Mouse (Mus musculus): Measurements from ENCODE around the gene Smtnl2. TPM values are rescaled to one million over a fixed set of nuclear protein-coding genes. Genes with fewer than 3 reads are reported as not detected.
"Not testable (repeated sequence)": the region's sequence is repeated elsewhere in the genome, so short reads cannot be mapped to it uniquely, and the experiment has no call there.

The Smtnl2 gene
- total RNA-seq (2021) = 1 to 10 TPM in 1 of 2 experiments, under 1 TPM in 1; 0.96 to 1.4 TPM

DNA sequence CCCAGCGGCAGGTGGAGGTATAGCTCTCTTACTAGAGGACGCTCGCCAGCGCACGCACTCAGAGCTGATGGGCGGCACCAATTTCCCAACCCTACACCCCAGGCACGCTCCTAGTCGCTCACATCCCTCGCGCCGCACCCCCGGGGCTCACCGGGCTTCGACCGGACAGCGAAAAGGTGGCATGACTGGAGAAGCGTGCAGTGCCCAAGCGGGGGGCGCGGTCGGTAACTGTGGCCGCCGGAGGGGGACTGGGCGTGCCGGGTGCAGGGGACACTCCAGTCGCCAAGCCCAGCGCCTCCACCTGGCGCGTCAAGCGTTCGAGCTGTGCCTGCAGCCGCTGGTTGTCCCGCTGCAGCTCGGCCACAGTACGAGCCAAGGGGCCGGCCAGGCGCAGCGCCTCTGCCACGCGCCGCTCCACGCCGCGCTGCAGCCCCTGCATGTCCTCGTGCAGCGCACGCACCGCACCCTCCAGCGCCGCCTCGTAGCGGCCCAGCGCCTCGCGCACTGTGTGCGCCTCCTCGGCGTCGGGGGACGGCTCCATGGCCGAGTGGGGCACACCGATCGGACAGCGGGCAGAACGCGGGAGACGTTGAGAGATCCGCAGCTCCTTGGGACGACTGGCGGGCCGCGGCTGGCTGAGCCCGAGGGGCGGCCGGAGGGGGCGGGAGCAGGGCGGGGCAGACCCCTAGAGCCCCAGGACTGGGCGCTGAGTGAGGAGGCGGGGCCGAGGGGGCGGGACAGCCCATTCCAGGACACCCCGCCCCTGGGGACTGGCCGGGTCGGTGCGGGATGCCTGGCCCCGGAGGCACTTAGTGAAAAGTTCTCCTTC is at the start of gene Smtnl2:
Smtnl2 (minus strand) TSS at position 621 of the 829 bp plus-strand sequence.
- DNase-seq (ENCODE audit: low spot score in 2 of 2) = peak; percentile 42 to 44
- intact Hi-C loops (cut with DNase I) = no loop called here

DNA sequence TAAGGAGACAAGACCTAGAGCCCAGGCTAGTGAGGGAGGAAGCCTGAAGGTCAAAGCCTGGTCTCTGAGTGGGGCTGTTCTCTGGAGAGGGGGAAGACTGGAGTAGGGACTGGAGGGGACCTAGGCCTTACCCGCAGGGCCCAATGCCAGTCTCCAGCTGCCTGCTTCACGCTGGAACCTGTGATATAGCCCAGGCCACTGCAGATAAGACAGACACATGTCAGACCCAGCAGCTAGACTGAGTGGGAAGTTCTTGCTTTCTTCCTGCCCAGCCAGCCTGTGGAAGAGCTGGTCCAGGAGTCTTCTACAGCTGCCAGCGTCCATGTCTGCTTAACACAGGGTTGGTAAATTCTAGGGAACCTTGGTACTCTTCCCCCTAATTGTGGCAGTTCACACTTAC is 47.0 kb upstream of the Smtnl2 start:
- intact Hi-C loops (cut with DNase I) = no loop called here
- DNase-seq (ENCODE audit: low spot score in 2 of 2) = no peak

DNA sequence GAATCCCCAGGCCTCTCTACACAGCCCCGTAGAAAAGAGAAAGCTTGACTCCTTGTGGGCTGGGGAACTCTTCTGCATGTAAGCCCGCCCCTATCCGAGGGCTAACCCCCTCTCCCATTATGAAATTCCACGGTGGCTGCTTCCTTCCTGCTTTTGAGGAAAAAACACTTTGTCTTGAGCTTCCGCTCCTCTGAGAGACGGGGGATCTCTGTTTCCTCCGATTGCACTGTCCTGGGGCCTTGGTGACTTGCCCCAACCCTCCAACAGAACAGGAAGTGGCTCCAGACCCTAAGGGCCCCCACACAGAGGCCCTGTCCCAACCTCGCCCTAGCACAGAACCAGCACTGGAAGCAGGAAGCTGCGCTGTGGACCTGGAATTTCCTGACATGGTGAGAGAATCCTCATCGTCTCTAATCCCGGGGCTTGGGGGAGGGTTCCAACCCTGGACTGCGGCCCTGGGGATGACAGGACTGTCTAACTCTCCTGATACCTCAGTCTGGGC is 46.5 kb upstream of the Smtnl2 start:
- no peak for DNase-seq (ENCODE audit: low spot score in 2 of 2)
- intact Hi-C loops (cut with DNase I) = no loop called here

DNA sequence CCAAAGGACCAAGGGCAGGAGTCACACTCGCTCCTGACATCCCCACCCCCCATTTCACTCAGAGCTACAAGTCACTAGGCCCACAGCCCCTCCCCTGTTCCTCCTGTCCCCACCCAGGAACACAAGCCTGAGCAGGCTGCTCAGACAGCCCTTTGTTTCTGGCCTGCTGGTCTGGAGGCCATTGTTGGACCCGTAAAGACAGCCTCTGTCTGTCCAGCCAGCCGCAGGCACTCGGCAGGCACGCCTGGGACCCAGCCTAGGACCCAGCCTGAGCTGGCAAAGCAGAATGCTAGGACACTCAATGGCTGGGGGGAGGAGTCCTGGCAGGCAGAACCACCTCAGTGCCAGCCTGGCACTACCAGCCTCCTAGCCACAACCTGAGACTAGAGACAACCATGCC is 44.2 kb upstream of the Smtnl2 start:
- peak; percentile 41 to 63 for DNase-seq (ENCODE audit: low spot score in 2 of 2)
- intact Hi-C loops (cut with DNase I) = no loop called here

DNA sequence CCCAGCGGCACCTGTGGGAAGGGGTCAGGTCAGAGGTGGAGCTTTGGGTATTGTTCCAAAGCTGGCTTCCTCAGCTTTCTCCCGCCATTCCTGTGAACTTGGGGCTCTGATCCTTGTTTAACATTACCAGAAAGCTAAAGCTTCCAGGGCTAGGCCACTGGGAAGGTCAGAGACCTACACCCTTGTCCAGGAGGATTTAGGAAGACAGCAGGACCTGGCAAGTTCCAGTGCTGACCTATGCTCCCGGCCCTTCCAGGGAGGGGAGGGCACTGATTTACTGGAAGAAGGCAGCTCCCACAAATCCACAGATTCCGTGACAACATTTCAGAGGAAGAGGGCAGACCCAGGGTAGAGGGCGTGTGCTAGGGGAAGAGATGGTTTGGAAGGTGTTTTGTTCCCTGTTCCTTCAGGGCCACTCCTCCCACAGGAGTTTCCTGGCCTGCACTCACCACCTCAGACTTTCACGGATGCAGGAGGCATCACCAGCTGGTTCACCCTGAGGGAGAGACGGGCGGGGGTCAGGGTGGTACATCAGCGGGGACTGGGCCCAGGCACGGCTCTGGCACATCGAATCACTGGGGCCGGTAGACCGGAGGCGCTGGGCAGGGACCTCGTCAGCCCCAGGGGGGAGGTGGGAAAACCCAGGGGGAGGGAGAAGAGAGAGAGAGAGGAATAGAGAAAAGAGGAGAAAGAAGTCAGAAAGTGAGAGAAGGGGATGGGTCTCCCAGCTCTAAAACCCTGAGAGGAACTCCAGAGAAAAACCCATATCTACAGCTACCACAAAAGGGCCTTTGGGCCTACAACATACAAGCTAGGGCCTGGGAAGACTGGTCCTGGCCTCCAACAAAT is 41.8 kb upstream of the Smtnl2 start:
- intact Hi-C loops (cut with DNase I) = no loop called here
- DNase-seq (ENCODE audit: low spot score in 2 of 2) = no peak

DNA sequence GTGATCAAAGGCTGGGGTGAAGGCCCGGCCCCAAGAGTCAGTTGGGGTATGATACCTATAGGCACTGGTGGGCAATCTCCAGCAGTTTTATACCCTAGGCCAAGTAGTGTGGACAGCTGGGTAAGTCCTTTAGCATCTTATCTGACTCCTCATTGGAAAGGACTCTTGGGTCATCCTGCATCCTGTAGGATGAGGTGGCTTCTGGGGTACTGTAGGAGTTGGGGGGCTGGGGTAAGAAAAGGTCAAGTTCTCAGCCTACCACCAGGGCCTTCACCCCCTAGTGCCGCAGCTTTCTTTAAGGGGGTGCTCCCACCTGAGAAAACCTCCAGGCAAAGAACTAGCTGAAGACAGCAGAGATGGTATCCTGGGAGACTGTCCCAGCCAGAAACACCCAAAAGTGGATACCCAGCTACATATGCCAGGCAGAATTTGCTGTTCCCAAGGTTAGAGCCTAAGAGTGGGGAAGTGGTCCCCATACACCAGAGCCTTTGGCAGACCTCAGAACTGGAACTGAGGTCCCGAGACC is 40.7 kb upstream of the Smtnl2 start:
- intact Hi-C loops (cut with DNase I) = no loop called here
- no peak for DNase-seq (ENCODE audit: low spot score in 2 of 2)

DNA sequence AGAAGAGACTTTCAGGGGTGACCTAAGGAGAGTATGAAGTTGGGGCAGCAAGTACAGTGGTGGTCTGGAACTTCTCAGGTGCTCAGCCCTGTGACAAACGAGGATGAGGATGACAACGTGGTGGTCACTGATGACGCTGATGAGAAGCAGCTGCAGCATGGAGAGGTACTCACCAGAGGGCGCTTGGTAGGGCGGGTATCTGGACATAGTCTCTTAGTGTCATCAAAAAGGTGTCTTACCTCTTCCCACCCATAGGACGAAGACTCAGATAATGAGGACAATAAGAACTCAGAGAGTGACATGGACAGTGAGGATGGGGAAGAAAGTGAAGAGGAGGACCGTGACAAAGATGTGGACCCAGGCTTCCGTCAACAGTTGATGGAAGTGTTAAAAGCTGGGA is 36.0 kb upstream of the Smtnl2 start:
- no peak for DNase-seq (ENCODE audit: low spot score in 2 of 2)
- intact Hi-C loops (cut with DNase I) = no loop called here

DNA sequence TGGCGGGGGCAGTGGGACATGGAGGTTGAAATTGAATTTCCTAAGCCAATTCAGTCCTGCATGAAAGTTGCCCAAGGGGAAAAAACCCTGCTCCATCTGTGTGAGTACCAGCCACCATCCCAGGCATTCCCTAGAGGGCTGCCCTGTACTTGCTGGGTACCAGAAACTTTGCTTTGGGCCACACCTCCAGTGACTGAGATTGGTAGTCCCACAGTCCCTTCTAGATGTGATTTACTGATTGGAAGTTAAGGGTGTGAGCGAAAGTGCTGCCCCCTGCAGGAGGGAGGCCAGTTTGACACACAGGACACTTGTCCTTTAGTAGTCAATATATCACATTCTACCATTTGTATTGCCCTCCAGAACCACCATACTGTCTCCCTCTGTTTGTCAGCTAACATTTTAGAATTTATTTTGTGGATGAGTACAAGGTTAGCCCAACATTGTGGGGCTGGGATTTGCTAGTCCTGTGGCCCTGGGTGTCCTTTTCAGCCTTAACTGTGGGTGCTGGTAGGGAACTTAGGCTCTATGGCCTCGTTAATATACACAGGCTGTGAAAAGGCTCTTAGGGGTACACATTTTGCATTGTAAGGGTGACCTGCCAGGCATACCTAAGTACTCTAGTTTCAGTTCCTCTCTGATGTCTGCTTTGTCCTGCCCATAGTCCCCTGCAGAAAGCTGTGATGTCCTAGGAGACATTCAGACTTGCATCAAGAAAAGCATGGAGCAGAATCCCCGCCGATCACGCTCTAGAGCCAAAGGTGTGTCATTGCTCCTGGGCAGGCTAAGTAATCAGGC is 35.0 kb upstream of the Smtnl2 start:
- peak in 1 of 2 experiments; percentile 49 for DNase-seq (ENCODE audit: low spot score in 2 of 2)

DNA sequence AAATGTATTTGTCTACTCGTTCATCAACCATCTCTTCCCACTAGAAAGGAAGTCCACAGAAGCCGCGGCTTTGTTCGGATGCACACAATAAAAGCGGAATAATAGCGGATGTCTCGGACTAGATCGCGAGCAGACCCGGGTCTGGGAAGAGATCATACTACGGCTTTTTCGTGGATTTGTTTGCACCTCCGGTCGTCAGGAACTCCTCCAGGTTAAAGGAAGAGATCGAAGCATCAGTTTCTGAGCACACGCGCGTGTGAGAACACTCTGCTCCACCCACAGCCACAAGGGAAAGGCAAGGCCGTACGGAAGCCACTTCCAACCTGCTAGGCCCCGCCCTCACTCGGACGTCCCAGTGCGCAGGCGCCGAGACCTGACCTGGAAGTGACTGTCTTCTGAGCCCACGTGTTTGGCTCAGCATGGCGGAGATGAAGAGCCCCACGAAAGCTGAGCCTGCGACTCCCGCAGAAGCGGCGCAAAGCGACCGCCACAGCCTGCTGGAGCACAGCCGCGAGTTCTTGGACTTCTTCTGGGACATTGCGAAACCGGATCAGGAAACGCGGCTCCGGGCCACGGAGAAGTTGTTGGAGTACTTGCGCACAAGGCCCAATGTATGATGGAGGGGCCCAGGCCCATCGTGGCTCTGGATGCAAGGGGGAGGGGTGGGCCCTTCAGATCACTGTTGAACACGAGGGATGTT is 29.6 kb upstream of the Smtnl2 start, which contains the start of gene Mybbp1a:
Mybbp1a (plus strand) TSS at position 391 of the 700 bp plus-strand sequence.
- intact Hi-C loops (cut with DNase I) = loop anchor here (2.0 to 5.0 kb wide), 2 partner anchors 46 to 124 kb away; partner anchors contain the start of gene Spns2
- peak; percentile 97 to 99 for DNase-seq (ENCODE audit: low spot score in 2 of 2)

More for the DNA sequence above, 35.0 kb upstream of the Smtnl2 start:
- intact Hi-C loops (cut with DNase I) = no loop called here

DNA sequence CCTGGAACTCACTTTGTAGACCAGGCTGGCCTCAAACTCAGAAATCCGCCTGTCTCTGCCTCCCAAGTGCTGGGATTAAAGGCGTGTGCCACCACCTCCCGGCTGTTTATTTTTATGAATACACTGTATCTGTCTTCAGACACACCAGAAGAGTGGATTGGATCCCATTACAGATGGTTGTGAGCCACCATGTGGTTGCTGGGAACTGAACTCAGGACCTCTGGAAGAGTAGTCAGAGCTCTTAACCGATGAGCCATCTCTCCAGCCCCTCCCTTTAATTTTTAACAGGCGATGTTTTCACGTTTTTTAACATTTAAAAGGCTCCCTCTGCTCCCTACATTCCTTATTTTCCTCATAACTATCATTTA is 29.1 kb upstream of the Smtnl2 start:
- intact Hi-C loops (cut with DNase I) = loop anchor here (2.0 to 5.0 kb wide), 2 partner anchors 47 to 124 kb away; partner anchors contain the start of gene Spns2

DNA sequence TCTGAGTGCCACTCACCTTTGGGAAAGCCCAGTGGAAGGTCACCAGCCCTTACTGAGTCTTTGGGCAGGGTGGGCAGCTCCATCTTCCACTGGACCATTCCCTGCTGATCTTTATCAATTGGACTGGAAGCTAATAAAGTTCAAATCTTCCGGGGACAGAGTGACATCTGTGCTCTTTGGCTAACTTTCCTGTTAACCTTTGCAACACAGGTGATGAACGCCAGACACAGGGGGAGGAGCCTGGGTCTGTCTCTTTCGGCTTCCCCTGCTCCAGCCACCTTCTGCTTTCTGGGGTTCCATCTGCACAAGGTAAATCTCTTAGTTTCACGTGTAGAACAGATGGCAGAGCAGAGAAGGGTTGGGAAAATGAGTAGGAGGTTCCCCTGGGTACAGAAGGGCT is 26.9 kb upstream of the Smtnl2 start:
- no peak for DNase-seq (ENCODE audit: low spot score in 2 of 2)
- intact Hi-C loops (cut with DNase I) = loop anchor here (10.0 kb wide), 1 partner anchor 1104 kb away; no protein-coding TSS in a partner anchor

More for the DNA sequence above, 29.1 kb upstream of the Smtnl2 start:
- not testable (repeated sequence) for DNase-seq (ENCODE audit: low spot score in 2 of 2)

DNA sequence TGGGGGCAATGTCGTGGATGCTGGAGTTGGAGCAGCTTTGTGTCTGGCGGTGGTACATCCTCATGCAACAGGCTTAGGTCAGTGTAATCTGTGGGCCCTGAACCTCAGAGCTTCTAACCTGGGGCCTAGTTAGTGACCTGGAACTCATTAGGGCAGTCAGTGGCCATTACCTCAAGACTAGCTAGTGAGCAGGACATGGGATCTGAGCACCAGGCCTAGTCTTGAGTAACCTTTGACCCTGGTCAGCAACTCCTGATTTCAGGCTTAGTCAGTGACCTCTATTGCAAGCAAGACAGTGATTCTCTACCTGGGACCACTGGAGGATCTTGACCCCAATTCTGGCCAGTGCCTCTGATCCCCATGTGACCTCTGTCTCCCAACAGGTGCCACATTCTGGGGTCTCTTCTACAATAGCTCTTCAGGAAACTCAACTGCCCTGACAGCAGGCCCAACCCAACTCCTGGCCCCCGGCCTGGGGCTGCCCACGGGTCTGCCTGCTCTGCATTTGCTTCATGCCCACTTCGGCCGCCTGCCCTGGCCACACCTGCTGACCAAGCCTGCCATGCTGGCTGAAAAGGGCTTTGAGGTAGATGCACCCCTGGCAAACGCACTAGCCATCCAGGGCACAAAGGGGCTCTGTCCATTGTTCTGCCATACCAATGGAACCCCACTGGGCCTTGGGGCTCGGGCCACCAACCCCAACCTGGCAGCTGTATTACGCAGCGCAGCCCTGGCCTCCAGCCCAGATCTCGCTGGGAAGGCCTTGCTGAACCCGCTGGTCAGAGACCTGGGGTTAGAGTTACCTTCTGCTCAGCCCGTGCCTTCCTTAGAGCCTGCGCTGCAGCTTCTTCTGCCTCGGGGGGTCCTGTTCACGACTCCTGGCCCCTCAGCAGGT is 25.5 kb upstream of the Smtnl2 start:
- intact Hi-C loops (cut with DNase I) = loop anchor here (10.0 kb wide), 1 partner anchor 1102 kb away; no protein-coding TSS in a partner anchor
- no peak for DNase-seq (ENCODE audit: low spot score in 2 of 2)

DNA sequence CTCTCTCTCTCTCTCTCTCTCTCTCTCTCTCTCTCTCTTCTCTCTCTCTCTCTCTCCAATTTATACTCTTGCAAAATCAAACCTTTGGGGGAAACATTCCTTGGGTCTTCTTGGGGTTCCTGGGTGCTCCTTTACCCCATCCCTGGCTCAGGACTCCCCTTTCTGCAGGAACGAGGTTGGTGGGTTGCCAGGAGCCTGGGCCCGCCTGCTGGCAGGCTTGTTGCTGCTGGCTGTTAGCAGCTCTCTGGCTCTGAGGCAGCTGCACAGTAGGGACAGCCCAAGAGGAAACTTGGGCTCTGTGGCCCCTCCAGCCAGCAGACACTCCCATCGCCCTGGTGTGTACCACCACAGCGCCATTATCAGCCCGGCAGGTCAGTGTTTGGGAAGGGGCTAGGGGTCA is 24.8 kb upstream of the Smtnl2 start:
- intact Hi-C loops (cut with DNase I) = loop anchor here (10.0 kb wide), 1 partner anchor 1101 kb away; no protein-coding TSS in a partner anchor
- DNase-seq (ENCODE audit: low spot score in 2 of 2) = no peak

DNA sequence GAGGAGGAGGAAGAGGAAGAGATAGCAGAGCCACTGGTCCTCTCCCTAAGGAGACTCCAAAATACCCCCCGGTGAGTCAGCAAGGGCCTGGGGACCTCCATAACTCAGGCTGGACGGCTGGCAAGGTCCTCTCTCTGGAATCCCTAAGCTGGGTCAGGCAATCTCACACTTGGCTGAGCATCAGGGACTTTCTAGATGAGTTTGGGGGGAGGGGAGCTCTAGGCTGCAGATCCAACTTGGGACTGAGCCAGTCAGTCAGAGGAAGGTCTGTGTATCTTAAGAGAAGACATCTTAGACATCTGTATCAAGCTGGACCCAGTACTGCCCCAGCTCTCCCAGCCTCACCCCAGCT is 24.2 kb upstream of the Smtnl2 start:
- intact Hi-C loops (cut with DNase I) = loop anchor here (10.0 kb wide), 1 partner anchor 1101 kb away; no protein-coding TSS in a partner anchor
- no peak for DNase-seq (ENCODE audit: low spot score in 2 of 2)

DNA sequence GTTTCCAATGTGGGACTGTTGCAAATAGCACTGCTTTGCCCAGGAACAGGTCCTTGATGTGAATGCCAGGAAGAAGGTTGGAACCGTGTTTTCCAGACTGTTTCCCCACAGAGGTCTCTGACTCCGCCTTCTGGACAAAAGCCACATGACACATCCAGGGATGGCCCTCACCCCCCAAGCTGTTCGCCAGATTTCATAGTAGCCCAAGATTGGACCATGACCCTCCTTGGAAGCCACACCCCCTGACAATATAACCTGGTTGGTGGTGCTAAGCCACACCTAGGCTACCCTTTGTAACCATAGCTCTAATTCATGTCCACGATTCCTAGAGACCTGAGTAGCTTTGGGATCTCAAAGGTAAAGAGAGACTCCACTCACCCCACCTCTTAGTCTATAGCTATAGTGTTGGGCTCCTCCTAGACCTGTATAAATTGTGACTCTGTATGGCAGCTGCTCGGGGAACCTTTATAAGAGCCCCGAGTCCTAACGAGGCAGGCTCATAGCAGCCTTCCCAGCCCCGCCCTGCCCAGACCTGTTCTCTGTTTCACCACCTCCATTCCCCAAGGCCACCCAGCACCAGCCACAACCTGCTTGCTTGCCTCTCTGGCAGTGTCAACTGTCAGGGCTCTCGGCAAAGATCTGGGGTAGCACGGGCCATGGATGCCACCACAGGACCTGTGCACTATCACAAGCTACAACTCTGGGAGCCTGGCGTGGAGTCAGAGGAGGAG is 23.6 kb upstream of the Smtnl2 start, which contains the start of gene Ggt6:
Ggt6 (plus strand) TSS at position 564 of the 731 bp plus-strand sequence.
- DNase-seq (ENCODE audit: low spot score in 2 of 2) = no peak
- intact Hi-C loops (cut with DNase I) = loop anchor here (10.0 kb wide), 1 partner anchor 1100 kb away; no protein-coding TSS in a partner anchor

DNA sequence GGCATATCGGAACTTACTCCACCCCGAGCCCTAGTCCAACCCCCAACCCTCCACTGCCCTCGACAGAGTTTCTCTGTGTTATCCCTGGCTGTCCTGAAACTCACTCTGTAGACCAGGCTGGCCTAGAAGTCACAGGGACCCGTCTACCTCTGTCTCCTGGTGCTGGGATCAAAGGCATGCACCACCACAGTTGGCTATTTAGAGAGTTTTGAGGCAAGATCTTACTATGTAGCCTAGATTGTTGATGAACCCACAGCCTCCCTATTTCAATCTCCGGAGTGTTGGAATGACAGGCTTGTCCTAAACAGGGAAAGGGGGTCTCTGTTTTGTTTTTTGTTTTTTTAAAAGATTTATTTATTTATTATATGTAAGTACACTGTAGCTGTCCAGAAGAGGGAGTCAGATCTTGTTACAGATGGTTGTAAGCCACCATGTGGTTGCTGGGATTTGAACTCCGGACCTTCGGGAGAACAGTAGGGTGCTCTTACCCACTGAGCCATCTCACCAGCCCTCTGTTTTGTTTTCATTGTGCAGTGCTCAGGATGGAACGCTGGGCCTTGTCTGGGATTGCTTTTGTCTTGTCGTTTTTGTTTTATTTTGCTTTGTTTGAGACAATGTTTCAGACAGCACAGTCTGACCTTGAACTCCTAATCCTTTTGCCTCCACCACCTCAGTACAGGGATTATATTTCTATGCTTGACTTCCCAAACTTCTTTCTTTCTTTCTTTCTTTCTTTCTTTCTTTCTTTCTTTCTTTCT is 19.0 kb upstream of the Smtnl2 start:
- intact Hi-C loops (cut with DNase I) = loop anchor here (10.0 kb wide), 1 partner anchor 1096 kb away; no protein-coding TSS in a partner anchor
- DNase-seq (ENCODE audit: low spot score in 2 of 2) = not testable (repeated sequence)

Measured in left cerebral cortex, postnatal 25 days (tissue).